Mouse (Mus musculus) spleen, adult 18-20 months (tissue): ENCODE results near the gene Vps9d1.
"Not testable (repeated sequence)": the region's sequence is repeated elsewhere in the genome, so short reads cannot be mapped to it uniquely, and the experiment has no call there.

Experiments
- DNase-seq, 2 experiments: peaks; one replicate each; pipeline ENCODE4 v3.0.0; 2022; ENCODE audit warnings: mixed read lengths in 2 of 2

Vps9d1 gene

DNA sequence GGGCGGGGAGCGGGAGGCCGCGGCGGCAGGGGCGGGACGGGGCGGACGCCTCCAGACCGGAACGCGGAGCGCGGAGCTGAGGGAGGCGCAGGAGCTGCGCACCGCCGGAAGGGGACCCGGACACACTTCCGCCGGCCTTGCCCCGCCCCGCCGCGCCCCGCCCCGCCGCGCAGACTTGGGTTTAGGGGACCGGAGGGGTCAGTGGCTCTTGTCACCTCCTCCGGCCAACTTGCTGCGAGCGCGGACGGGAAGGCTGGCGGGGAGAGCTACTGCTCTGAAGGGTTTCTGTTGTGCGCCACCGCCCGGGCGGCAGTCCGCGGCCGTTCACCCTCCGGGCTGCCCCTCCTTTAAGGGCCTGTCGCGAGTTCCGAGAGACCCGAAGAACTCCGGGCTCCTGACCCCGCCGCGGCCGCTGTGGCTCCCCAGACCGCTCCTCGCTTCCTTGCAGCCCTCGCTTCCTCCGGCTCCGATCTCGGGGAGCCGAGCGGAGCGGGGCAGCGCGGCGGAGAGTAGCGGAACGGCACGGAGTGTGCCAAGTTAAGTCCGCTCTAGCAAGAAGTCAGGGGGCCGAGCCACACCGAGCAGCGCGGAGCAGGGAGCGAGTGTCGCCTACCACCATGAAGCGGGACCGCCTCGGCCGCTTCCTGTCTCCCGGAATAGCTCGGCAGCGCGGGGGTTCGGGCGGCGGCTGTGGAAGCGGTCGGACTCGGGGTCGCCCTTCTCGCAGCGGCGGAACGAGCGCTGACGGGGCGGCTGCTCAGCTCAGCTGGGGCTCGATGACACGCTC, at the start of gene Vps9d1, which contains the start of gene Zfp276:
Vps9d1 (minus strand) TSS at position 250 of the 787 bp plus-strand sequence.
Zfp276 (plus strand) TSS at position 97 of the 787 bp plus-strand sequence.
- peak; percentile 73 to 83 for DNase-seq

DNA sequence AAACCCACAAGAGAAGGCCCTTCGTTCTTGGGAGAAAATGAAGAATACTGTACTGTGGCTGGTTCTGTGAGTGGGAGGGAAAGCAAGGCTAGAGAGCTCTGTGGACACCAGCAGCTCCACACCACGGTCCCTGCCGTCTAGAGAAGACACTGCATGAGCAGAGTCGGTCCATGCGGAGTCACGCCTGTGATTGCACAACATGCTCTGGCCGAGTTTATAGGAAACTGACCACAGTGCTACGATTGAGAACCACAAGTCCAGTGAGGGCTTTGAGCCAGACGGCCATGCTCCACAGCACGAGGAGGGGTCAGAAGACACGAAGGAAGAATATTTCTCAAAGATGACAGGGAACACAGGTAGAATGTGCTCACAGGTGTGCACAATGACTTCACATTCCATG, 44.2 kb upstream of the Vps9d1 start:
- DNase-seq, result no peak

DNA sequence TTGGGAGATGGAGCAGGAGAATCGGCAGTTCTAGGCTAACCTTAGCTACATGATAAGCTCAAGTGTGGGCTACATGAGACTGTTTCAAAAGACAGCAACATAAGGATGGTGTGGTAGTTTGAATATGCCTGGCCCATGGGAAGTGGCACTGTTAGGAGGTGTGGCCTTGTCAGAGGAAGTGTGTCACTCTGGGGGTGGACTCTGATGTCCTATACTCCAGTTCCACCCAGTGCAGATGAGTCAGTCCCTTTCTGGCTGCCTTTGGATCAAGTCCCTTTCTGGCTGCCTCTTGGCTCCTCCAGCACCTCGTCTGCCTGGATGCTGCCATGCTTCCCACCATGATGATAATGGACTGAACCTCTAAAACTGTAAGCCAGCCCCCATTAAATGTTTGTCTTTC, 38.6 kb upstream of the Vps9d1 start:
- no peak for DNase-seq

DNA sequence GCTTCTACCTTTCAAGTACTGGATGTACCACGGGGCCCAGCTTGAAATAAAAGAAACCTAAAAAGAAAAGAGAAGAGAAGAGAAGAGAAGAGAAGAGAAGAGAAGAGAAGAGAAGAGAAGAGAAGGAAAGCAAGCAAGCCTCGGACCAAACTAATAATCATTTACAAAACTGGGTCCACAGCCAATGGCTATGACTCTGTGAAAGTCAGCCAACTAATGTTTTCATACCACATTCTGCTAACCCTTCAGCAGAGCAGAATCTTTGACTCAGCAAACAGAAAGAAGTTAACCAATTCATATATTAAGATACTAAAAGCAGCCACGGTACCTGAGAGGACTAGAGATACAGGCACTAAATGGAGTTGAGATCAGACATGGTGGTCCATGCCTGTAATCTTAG, 38.1 kb upstream of the Vps9d1 start:
- DNase-seq, result no peak

DNA sequence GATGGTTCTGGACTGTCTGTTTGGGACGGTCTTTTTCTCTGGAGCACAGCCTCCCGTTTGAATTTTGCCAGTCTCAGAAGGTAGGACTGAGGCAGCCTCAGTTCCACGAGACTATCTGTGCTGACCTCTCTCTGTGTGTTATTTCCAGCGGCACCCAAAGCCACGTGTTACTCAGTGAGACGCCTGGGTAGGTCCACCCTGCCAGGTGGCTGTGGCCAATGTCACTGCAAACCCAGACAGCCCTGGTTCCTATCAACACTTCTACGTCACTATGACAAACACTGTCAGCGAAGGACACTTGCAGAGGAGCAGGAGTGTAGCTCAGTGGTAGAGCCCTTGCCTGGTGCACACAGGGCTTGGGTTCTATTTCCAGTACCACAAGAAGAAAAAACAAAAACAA, 37.6 kb upstream of the Vps9d1 start:
- DNase-seq, result no peak

DNA sequence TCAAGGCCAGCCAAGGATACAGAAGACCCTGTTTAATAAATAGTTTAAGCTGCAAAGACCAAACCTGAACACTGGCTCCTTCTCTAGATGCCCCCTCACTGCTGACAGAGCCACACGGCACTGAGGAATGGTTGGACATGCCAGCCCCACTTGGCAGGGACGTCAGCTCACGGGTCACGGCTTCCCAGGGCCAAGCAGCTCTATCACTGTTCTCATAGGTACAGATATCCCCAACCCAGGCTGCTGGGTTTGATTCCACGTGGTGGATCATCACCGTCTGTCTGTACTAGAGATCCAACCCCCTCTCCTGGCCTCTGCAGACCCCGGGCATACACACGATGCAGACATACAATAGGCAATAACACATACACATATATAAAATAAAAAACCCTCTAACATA, 36.5 kb upstream of the Vps9d1 start:
- no peak for DNase-seq

DNA sequence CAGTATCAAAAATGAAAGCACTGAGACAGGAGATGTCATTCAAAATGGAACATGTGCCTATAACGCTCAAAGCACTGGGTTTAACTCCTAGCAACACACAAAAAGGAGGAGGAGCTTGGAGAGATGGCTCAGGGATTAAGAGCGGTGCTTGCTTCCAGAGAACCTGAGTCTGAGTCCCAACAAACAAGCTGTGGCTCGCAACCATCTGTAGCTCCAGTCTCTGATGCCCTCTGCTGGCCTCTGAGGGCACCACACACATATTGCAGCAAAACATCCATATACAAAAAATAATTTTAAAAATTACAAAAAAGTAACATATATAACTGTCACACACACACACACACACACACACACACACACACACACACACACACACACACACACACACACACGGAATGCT, 36.0 kb upstream of the Vps9d1 start:
- peak in 1 of 2 experiments; percentile 57 for DNase-seq

DNA sequence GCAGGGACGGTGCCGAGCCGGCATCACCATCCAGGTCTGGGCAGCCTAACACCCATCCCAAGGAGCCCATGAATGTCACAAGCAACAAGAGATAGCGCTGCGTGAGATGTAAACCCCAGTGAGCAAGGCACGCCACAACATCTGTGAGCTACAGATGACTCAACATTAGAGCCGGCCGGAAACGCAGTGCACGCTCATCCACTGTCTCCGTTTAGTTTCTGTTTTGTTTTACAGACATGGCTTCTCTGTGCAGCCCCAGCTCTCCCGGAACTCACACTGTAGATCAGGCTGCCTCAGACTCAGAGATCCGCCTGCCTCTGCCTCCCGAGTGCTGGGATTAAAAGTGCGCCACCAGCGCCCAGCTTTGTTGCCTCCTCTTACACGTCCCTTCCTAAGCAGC, 33.2 kb upstream of the Vps9d1 start:
- no peak for DNase-seq

DNA sequence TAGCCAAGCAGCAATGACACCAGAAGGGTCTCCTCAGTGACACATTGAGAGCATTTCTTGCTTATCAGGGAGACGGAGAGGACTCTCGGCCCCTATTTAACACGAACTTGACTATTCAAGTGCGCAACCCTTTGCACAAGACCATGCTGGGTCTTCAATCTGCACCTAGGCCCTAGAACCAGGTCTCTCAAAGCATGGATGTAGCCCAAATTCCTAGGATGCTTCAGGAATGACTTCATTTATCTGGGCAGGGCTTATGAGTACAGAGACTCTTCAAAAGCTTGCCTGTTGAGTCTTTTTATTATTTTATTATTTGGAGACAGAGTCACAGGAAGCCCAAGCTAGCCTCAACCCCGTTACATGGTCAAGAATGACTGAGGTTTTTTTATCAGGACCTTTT, 30.3 kb upstream of the Vps9d1 start:
- DNase-seq, result no peak

DNA sequence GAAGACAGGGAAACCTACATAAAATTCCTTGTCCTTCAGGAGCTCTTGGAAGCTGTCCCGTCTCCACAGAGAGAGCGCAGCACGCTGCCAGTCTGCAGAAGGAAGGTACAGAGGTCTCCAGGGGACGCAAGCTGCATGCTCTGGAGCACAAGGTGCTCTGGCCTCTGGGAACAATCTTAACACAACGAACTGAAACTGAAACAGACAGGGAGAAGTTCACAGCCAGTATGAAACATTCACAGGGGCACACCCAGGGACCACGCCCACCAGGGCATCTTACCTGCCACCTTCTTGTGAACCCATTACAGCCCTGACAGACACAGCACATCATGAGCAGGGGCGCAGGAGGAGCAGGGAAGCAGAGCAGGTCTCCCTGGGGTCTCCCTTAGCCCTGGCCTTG, 29.8 kb upstream of the Vps9d1 start:
- peak; percentile 47 to 53 for DNase-seq

DNA sequence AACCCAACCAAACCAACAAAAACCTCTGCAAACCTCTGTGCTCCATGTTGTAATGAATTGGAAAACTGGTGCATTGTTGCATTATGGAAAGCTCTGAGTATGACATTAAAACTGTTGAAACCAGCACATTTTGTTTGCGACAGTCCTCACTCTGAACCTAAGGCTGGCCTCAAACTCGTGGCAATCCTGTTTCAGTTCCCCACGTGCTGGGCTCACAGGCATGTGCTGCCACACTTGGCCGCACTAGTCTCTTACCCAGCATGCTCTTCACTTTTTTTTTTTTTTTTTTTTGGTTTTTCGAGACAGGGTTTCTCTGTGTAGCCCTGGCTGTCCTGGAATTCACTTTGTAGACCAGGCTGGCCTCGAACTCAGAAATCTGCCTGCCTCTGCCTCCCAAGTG, 28.8 kb upstream of the Vps9d1 start:
- DNase-seq, result peak; percentile 27 to 35

DNA sequence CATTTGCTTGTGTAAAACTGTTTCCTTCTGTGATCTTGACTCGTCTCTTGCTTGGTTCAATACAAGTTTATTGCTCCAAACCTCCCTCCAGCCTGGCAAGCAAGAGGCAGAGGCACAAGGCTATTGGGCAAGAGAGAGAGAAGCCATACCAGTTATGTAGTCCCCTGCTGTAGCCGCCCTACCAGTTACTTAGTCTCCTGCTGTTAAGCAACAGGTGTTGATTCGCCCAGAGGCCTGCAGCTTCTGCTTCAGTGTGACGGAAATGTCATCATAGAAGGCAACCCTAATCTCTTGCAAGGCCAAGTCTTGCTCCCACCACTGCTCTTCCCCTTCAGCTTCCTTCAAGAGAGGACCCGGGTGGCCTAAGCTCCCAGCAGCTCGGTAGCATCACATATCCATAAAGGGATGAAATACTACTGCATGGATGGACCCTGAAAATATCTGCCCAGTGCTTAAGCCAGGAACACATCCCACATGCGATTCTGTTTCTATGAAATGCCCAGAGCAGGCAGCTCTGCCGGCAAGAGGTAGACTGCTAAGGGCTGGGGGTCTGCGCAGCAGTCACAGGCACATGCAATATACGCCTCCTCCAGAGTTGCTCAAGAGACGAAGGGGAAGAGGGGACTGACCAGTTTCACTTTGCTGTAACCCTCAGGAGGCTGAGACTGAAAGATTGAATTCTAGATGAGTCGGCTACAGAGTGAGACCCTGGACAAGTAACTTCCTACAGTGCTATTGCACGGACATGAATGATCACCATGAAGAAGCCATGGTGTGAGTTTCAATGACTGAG, 26.4 kb upstream of the Vps9d1 start:
- no peak for DNase-seq

DNA sequence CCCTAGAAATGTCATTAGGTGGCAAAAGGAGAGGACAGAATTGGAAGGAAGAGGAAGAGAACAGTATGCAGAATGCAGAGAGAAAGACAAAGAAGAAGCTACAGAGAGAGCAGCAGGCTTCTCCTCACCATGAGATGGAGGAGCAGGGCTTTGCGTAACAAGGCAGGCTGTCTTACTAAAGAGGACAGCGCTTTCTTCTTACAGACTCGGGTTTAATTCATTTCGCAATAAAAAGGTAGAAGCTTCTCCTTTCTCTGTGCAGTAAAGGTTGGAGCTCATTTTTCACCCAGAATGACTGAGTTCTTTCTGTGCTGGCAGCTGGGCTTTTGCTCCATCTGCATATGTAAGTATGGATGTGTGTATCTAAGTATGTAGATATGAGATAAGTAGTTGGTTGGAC, 25.7 kb upstream of the Vps9d1 start:
- DNase-seq, result no peak

DNA sequence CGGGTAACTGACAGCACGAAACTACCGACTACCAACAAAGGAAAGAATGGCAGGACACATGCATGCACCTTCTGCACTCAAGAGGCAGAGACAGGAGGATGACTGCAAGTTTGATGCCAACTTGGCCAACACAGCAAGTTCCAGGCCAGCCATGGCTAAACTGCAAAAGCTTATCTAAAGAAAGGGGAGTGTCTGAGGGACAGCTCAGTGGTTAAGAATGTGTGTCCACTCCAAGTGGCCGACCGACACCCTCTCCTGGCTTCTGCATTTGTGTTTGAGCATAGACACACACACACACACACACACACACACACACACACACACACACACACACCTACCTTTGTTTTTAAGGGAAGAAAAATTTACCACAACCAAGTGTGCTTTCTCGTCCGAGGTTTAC, 24.3 kb upstream of the Vps9d1 start:
- DNase-seq, result no peak

DNA sequence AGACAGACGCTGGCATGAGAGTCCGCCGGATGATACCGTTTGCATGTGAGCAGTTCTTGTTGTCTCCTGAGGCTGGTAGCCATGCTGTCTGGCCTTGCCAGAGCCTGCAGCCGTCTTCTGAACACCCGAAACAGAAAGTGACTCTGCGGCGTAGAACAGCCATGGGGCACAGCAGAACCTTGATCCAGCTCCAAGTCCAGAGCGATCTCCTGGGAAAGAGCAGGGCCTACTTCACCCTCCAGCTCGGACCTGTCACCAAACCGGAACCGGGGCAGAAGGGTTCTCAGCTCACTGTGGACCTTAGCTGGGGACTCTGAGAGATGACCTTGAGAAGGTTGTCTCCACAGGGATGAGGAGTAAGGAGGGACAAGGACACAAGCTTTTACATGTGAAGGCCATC, 20.9 kb upstream of the Vps9d1 start:
- no peak for DNase-seq

DNA sequence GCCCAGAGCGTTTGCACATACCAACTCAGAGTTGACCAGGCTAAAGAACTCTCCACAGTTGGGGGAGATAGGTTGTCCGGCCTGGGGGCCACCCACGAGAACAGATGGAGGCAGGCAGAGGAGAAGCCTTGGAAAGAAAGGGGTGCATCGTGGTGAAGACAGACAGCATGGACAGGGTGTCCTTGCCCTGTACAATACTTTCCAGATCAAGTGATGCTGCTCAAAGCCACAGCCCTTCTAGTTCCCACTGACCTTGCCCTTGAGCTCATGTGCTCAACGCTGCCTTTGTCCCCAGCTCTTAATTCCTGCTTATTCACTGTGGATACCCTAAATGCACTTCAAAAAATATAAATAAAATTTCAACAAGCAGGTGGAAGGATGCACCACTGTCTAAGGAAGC, 20.3 kb upstream of the Vps9d1 start:
- DNase-seq, result no peak

DNA sequence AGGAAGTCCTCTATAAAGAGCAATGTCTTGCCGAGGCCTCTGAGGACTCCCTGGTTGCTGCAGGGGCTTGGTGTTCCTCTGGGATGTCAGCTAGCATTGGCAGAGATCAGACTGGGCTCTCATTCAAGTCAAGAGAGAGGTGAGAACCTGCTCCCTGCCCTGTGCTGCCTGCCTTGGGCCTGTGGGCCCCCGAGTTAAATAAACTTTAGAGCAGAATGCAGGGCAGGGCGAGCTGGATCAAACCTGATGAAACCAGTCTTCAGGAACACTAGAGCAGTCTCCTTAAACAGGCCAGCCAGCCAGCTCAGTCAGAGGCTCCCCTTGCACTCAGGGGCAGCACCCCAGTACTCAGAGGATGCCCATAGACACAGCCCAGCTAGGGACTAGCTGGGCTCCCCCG, 17.8 kb upstream of the Vps9d1 start:
- DNase-seq, result no peak

DNA sequence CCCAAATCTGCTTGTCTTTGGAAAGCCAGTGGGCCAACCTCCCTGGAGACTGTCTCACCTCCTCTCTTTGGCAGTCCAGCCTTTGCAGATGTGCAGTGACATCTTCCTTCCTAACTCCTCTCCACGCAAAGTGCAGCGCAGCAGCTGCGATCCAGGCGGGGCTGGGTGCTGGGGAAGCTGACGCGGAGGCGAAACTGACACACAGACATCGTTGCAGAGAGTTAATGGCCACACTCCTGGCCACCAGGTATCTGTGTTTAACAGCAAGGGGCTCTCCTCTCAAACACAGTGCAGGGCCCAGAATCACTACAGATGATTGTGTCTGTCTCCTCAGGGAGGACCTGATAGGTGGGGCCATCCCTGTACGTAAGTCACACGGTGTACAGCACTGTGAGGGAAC, 17.0 kb upstream of the Vps9d1 start:
- DNase-seq, result no peak

DNA sequence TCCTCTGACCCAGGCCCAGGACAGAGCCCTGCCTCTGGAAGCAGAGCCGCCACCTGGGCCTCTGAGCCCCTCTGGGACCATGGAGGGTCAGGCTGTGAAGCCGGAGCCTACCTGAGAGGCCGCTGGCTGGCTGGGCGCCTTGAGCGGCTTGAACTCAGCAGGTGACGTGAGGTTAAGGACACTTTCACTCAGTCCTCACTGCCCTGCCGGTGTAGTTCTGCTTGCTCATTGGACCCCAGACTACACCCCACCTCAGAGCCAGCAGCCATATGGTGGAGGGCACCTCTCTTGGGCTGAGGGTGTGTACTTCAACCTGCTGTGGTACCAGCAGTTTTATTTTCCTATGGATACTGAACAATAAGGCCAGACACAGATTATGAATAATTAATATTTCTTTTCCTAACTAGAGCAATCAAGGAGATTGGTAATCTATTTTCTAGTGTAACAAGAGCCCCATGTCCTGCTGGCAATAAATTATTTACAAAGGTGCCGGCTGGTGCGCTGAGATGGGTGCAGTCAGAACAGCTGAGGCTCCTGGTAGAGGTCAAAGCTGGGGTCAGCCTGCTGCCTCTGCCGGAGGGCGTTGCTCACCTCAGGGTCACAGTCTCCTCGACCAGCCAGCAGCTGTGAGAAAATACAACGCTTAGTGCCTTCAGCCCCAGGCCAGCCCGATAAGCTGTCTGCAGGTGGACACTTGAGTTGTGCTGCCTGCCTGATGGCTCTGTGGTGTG, 13.9 kb upstream of the Vps9d1 start:
- DNase-seq, result no peak

DNA sequence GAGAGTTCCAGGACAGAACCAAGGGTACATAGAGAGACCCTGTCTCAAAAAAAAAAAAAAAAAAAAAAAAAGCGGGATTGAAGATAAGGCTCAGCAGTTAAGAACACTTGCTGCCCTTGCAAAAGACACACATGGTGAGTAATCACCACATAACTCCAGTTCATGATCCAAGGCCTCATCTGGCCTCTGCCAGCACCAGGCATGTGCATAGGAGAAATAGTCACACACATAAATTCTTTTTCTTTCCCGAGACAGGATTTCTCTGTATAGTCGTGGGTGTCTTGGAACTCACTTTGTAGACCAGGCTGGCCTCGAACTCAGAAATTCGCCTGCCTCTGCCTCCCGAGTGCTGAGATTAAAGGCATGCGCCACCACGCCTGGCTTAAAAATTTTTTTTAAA, 3.4 kb upstream of the Vps9d1 start:
- not testable (repeated sequence) for DNase-seq

DNA sequence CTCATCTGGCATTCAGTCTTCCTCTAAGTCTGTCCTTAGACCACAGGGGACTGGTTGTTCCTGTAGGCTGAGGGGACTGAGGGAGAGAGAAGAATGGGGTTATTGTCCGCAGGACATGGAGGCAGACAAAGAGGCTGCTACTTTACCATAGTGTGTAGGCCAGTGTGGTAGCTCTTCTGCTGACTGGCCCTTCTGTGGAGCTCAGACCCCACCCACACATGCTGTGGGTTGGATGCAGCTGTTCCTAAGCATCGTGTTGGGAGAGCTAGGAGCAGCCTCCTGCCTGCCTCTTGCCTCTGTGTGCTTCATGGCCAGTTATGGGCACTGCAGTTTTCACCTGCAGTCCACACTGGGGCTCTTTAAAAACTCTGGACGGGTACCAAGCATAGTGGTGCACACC, 3.0 kb upstream of the Vps9d1 start:
- DNase-seq, result no peak

DNA sequence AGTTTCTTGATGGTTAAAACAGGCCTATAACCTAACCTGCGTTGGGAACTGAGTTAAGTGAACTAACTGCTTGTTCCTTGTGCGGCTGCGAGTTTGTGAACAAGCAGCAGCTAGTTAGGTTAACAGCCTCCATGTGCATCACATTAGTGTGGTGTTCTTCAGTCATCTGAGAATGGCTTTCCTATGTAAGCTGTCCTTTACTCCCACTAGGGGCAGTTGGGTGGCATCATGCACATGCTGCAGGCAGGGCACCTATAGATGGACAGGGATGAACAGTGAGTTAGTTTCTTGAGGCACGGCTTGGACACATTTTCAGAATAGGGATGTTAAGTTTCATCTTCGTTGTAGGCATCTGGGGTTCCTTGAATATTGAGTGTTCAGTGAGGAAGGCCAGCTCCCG, 1.0 kb upstream of the Vps9d1 start:
- no peak for DNase-seq

DNA sequence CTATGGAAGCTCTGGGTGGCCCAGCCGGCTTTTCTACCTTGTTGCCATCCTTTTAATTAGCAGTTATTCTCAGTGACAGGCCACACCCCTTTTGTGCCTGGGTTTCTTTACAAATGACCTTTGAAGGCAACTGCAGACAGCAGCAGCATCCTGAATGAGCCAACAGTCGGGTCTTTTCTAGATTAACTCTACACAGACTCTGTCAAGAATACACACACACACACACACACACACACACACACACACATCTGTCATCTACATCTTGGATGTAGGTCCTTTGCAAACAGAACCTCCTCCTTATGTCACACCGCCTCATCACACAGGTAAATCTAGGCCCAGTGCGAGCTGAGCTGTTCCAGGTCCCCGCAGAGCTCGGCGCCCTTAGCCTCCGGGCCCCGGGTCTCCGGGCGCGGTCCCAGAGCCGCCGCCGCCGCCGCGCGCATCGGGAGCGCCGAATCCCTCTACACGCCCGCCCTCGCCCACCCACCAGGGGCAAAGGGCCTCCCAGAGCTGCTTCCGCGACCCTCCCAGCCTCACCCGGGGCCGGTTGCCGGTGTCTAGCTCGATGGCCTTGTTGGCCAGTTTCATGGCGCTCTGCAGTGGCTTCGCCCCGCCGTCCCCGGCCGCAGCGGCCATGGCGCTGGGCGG, 573 bp downstream of the Vps9d1 start:
- no peak for DNase-seq
